Comparison of ENCODE assay signal across 20 mouse cellular contexts in genomic region chr10:84612281-84612680, GRCm38 (mm10). TPM values are rescaled to one million over a fixed set of nuclear protein-coding genes. Genes with fewer than 3 reads are reported as not detected.
DNase-seq lines count a peak whose midpoint lies in the region; ATAC-seq and TF ChIP-seq lines count a peak whose summit lies in the region.
"Had no signal": no experiment of that assay in that cellular context is flagged by ENCODE, and none has a peak within 500 bp of the region (broad histone marks: within the 10 kb centered on the region; RNA-seq: fewer than 3 reads in every experiment).

No protein-coding gene starts in this region.

- WGBS in heart, embryonic 10.5 days = 79% methylated on average over 2 of the region's 2 CpGs
- 81% methylated on average over 2 of the region's 2 CpGs for WGBS in heart, embryonic 16.5 days

- no peaks in the 10 kb centered on the region for H3K9me3 ChIP-seq in heart, embryonic 10.5 days
- no peaks in the 10 kb centered on the region for H3K9me3 ChIP-seq in heart, embryonic 16.5 days (replicated peaks; ENCODE audit: control insufficient read depth, low read length)
- H3K9me3 ChIP-seq: forebrain, embryonic 13.5 days; hindbrain, embryonic 12.5 days; kidney, embryonic 15.5 days; midbrain, embryonic 13.5 days had no signal

- H3K79me2 ChIP-seq in myocyte (ENCODE audit: control insufficient read depth, insufficient read depth) = no peaks in the 10 kb centered on the region

- no peak overlapping the region for H3K9ac ChIP-seq in heart, embryonic 16.5 days (ENCODE audit: low read length)
- H3K9ac ChIP-seq: forebrain, embryonic 13.5 days; hindbrain, embryonic 12.5 days; kidney, embryonic 15.5 days; midbrain, embryonic 13.5 days had no signal

- H3K4me3 ChIP-seq in heart, embryonic 10.5 days = no peak overlapping the region
- H3K4me3 ChIP-seq in heart, embryonic 16.5 days (ENCODE audit: low read length) = no peak overlapping the region
- H3K4me3 ChIP-seq in myocyte = no peak overlapping the region
- H3K4me3 ChIP-seq: forebrain, embryonic 13.5 days; gastrocnemius, adult 2 months; hindbrain, embryonic 12.5 days; kidney, embryonic 15.5 days; midbrain, embryonic 13.5 days had no signal

- H3ac ChIP-seq in myocyte (ENCODE audit: control insufficient read depth, insufficient read length) = no peak overlapping the region

- intact Hi-C loops in heart, postnatal 25 days (cut with DNase I) = no loop called here
- intact Hi-C loops in heart, postnatal 10 days (cut with DNase I) = loop anchor here (10.0 kb wide), 1 partner anchor 797 kb away; no protein-coding TSS in a partner anchor

- H3K27me3 ChIP-seq in heart, embryonic 10.5 days (ENCODE audit: insufficient read depth, poor library complexity, severe bottlenecking) = no peaks in the 10 kb centered on the region
- no peaks in the 10 kb centered on the region for H3K27me3 ChIP-seq in heart, embryonic 16.5 days (ENCODE audit: control insufficient read depth, insufficient read depth, low read length)
- no peaks in the 10 kb centered on the region for H3K27me3 ChIP-seq in myocyte (ENCODE audit: control insufficient read depth, insufficient read depth, insufficient read length)
- H3K27me3 ChIP-seq: forebrain, embryonic 13.5 days; hindbrain, embryonic 12.5 days; kidney, embryonic 15.5 days; midbrain, embryonic 13.5 days; Patski had no signal

- no peak for TF ChIP-seq POLR2A in myocyte (IDR thresholded peaks at IDR 0.05; ENCODE audit: insufficient read length, low read depth)

- ATAC-seq in heart, embryonic 16.5 days (replicated peaks; ENCODE audit: extremely low read depth, insufficient read depth, low FRiP score) = no peak
- ATAC-seq: forebrain, embryonic 13.5 days; intestine, postnatal 0 days; lung, postnatal 0 days; midbrain, embryonic 13.5 days; Patski had no signal

- no peak overlapping the region for H3K4me2 ChIP-seq in heart, embryonic 16.5 days (ENCODE audit: low read depth, low read length)
- H3K4me2 ChIP-seq in myocyte (ENCODE audit: low read depth) = no peak overlapping the region
- H3K4me2 ChIP-seq: forebrain, embryonic 13.5 days; hindbrain, embryonic 12.5 days; kidney, embryonic 15.5 days; midbrain, embryonic 13.5 days had no signal

- H3K36me3 ChIP-seq in heart, embryonic 10.5 days = no peaks in the 10 kb centered on the region
- peaks cover 5% of the 10 kb centered on the region; the same call in 1 of the 2 replicates for H3K36me3 ChIP-seq in heart, embryonic 16.5 days (ENCODE audit: control insufficient read depth, insufficient read depth)
- H3K36me3 ChIP-seq in myocyte (ENCODE audit: control insufficient read depth, insufficient read depth) = no peaks in the 10 kb centered on the region
- H3K36me3 ChIP-seq: hindbrain, embryonic 12.5 days; kidney, embryonic 15.5 days; midbrain, embryonic 13.5 days had no signal

- H3K4me1 ChIP-seq in heart, embryonic 10.5 days = peaks cover 48% of the 10 kb centered on the region
- peaks cover 43% of the 10 kb centered on the region for H3K4me1 ChIP-seq in heart, embryonic 16.5 days (ENCODE audit: control insufficient read depth, insufficient read depth, low read length)
- H3K4me1 ChIP-seq: forebrain, embryonic 13.5 days; hindbrain, embryonic 12.5 days; kidney, embryonic 15.5 days; midbrain, embryonic 13.5 days had no signal

- H3K27ac ChIP-seq in heart, embryonic 10.5 days = peak overlapping the region; percentile 76
- peak overlapping the region; percentile 43 for H3K27ac ChIP-seq in heart, embryonic 16.5 days (ENCODE audit: low read length)
- H3K27ac ChIP-seq: forebrain, embryonic 13.5 days; gastrocnemius, adult 2 months; hindbrain, embryonic 12.5 days; kidney, embryonic 15.5 days; midbrain, embryonic 13.5 days had no signal

- DNase-seq in heart, embryonic 10.5 days (ENCODE audit: low spot score) = no peak
- no peak for DNase-seq in heart, postnatal 25 days (ENCODE audit: low spot score)
- no peak for DNase-seq in heart, postnatal 10 days
- DNase-seq in adrenal gland, postnatal 10 days = peak; percentile 63
- DNase-seq in adipocyte (ENCODE audit: low spot score) = no peak
- DNase-seq: cerebellum, adult 2 months; cerebellum, postnatal 36 days; gastrocnemius, adult 2 months; kidney, postnatal 36 days; layer of hippocampus, postnatal 36 days; right cerebral cortex, postnatal 14 days had no signal

TF ChIP-seq in myocyte, 11 proteins besides CTCF, POLR2A, EP300 and RAD21:
- TF ChIP-seq CEBPB (IDR thresholded peaks at IDR 0.05; ENCODE audit: insufficient read depth, poor library complexity, severe bottlenecking) (0 out of 2 replicates have a peak, but pooled peaks have one; percentile 21), TCF12 (IDR thresholded peaks at IDR 0.05; ENCODE audit: insufficient read depth, poor library complexity, severe bottlenecking) (no peak), TCF3 (IDR thresholded peaks at IDR 0.05; ENCODE audit: insufficient read length, low read depth) (no peak), REST (IDR thresholded peaks at IDR 0.05; ENCODE audit: insufficient read depth, insufficient read length) (no peak), MAX (IDR thresholded peaks at IDR 0.05; ENCODE audit: low read depth) (no peak), POLR2AphosphoS2 (IDR thresholded peaks at IDR 0.05; ENCODE audit: insufficient read length, low read depth) (no peak)

RNA-seq across cellular contexts. Expression of gene Polr3b, which starts 9.8 kb away (rescaled TPM):
- 15.6 and 15.8 TPM in 2 replicates for polyA plus RNA-seq in heart, embryonic 10.5 days (2016; fragmentation: Nextera tagmentation; extraction: Ambion mirVana)
- total RNA-seq in heart, postnatal 25 days (2021) = 10 to 100 TPM; 11.7 to 12.7 TPM
- 9.8 and 10.0 TPM in 2 replicates for polyA plus RNA-seq in heart, embryonic 16.5 days (2015; fragmentation: Nextera tagmentation; extraction: Ambion mirVana)
- 10 to 100 TPM; 11.0 to 12.7 TPM for total RNA-seq in heart, postnatal 10 days (2021)
- total RNA-seq in adrenal gland, postnatal 10 days (2021) = 10 to 100 TPM; 22.4 to 26.8 TPM
- 8.5 TPM for polyA plus RNA-seq in myocyte (2012; fragmentation: generic; extraction: Trizol)

RNA-seq across cellular contexts. Expression of gene Tcp11l2, which starts 35.9 kb away (rescaled TPM):
- polyA plus RNA-seq in heart, embryonic 10.5 days (2016; fragmentation: Nextera tagmentation; extraction: Ambion mirVana) = 6.4 and 10.5 TPM in 2 replicates
- 100 to 1,000 TPM; 106 to 145 TPM for total RNA-seq in heart, postnatal 25 days (2021)
- 35.1 and 39.5 TPM in 2 replicates for polyA plus RNA-seq in heart, embryonic 16.5 days (2015; fragmentation: Nextera tagmentation; extraction: Ambion mirVana)
- total RNA-seq in heart, postnatal 10 days (2021) = 10 to 100 TPM; 74.1 to 78.3 TPM
- total RNA-seq in adrenal gland, postnatal 10 days (2021) = 10 to 100 TPM; 47.4 to 47.9 TPM
- polyA plus RNA-seq in myocyte (2012; fragmentation: generic; extraction: Trizol) = 10.3 TPM
